Mouse (Mus musculus): ENCODE results near the gene Lekr1.

DNA sequence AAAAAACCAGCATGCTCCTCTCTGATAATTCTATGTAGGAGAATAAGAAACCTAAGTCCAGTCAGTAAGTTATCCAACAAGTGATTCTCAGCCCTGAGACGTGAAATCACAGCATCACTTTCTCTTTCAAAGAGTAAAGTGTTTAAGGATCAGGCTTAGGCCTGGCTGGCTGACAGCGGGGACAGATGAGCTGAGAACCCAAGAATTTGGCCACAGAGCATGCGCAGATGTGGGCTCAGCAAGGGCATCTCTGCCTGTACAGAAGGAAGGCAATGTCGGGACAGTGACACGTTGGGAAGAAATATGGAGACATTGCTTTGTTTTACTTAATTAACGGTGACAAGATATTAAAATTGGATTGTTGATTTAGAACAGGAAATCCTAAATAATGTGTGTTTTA, 160.7 kb downstream of the Lekr1 start:
- TF ChIP-seq POLR2A (IDR thresholded peaks at IDR 0.05; ENCODE audit: borderline replicate concordance, control insufficient read depth, low read depth, low read length): no peak
- TF ChIP-seq CTCF (IDR thresholded peaks at IDR 0.05; ENCODE audit: control insufficient read depth, insufficient read depth, low read length): no peak

Data from bone marrow, adult 2 months (tissue).